Mouse (Mus musculus): Measurements from ENCODE around the gene Usp20. TPM values are rescaled to one million over a fixed set of nuclear protein-coding genes. Genes with fewer than 3 reads are reported as not detected.
A peak's percentile ranks its signal among the peaks of the same experiment; 100 is the strongest.

Usp20 gene
- total and polyA plus RNA-seq, 2 experiments from 2014 or later, result 32.5 to 36.6 TPM

DNA sequence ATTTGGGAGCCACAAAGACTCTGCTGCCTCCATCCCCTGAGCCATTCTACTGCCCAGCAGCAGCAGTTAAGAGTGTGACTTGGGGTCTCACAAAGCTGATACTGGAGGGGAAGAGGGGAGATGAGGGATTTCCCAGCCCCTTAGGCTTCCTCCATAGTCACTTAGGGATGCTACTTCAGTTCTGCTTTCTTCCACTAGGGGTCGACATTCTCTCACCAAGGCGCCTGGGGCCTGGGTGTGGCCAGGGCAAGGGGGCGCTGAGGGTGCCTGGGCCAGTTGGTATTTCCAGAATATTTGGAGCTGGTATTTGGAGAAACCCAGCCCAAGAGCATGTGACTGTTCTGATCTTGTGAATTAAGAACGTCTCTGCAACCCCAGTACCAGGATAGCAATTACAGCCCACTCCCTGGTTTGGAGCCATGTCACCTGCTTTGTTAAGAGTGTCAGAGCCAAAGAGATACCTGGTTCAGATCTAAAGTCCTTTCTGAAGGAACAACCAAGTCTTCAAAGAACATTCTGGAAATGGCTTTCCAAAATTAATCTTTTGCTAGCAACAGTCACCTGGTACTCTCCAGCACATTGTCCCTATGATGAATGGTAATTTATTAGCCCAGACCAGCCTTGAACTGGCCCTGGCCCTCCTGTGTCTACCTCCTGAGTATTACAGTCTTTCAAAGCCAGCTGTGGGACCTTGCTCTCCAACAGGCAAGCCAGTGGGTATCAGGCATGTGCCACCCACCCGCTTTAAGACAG lies 42.7 kb downstream of the Usp20 start:
- H3K4me2 ChIP-seq (ENCODE audit: low read depth, low read length, poor library complexity, severe bottlenecking), result no peak overlapping the region
- H3K36me3 ChIP-seq (ENCODE audit: insufficient read depth, low read length), result peaks cover 47% of the 10 kb centered on the region
- peak; percentile 69 for DNase-seq (ENCODE audit: low spot score)
- no peak overlapping the region for H3K9ac ChIP-seq (replicated peaks; ENCODE audit: low read length, poor library complexity, severe bottlenecking)
- peak; percentile 43 for ATAC-seq (ENCODE audit: low FRiP score)
- WGBS, result 27% methylated on average over 5 of the region's 5 CpGs
- no peaks in the 10 kb centered on the region for H3K9me3 ChIP-seq (ENCODE audit: low read length)
- H3K4me1 ChIP-seq (ENCODE audit: insufficient read depth, low read length), result no peaks in the 10 kb centered on the region
- peak; percentile 92 for TF ChIP-seq CTCF (IDR thresholded peaks at IDR 0.05)
- H3K4me3 ChIP-seq (ENCODE audit: low read depth, low read length), result no peak overlapping the region
- H3K27ac ChIP-seq (ENCODE audit: low read depth, low read length), result no peak overlapping the region
- H3K27me3 ChIP-seq (ENCODE audit: insufficient read depth, low read length), result no peaks in the 10 kb centered on the region

DNA sequence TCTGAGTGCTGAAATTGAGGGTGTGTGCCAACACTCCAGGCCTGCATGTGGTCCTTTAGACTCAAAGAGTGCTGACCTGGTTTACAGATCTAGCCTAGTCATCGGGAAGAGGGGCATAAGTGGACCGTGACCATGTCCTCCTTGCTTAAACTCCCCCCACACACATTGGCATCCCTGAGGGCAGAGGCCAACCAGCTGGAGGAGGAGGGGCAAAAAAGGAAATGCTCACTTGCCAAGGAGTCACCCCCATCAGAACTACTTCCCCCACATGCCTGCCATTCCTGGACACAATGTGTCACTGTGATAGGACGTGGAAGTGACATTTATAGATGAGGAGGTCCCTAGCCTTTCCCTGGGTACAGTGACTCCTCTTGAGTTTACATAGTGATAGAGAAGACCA lies 43.4 kb downstream of the Usp20 start:
- Histone ChIP-seq H3K4me3 (ENCODE audit: low read depth, low read length) (no peak overlapping the region), H3K4me1 (ENCODE audit: insufficient read depth, low read length) (no peaks in the 10 kb centered on the region), H3K36me3 (ENCODE audit: insufficient read depth, low read length) (peaks cover 46% of the 10 kb centered on the region), H3K27me3 (ENCODE audit: insufficient read depth, low read length) (no peaks in the 10 kb centered on the region), H3K27ac (ENCODE audit: low read depth, low read length) (no peak overlapping the region), H3K9ac (replicated peaks; ENCODE audit: low read length, poor library complexity, severe bottlenecking) (no peak overlapping the region), H3K4me2 (ENCODE audit: low read depth, low read length, poor library complexity, severe bottlenecking) (no peak overlapping the region), H3K9me3 (ENCODE audit: low read length) (no peaks in the 10 kb centered on the region)
- ATAC-seq (ENCODE audit: low FRiP score) (no peak), DNase-seq (ENCODE audit: low spot score) (no peak)
- TF ChIP-seq CTCF (IDR thresholded peaks at IDR 0.05), result no peak
- WGBS, result 76% methylated on average over 3 of the region's 3 CpGs

DNA sequence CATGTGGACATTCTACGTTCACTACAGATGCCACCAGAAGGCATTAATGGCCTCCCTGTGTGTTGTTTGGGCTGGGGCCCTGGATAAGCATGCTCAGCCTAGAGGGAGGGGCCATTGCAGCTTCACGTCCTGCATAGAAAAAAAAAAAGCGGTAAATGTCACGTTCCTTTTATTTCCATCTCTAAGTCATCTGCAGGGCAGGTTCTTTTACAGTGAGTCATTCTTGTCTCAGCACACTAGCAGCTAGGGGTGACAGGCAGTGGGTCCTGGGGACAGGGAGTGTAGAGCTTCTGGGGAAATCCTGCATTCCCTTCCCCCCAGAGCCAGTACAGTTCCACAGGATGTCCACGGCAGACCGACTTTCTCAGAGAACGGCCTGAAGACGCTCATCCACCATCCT lies 44.6 kb downstream of the Usp20 start:
- Histone ChIP-seq H3K4me3 (ENCODE audit: low read depth, low read length) (no peak overlapping the region), H3K4me1 (ENCODE audit: insufficient read depth, low read length) (no peaks in the 10 kb centered on the region), H3K9me3 (ENCODE audit: low read length) (no peaks in the 10 kb centered on the region), H3K9ac (replicated peaks; ENCODE audit: low read length, poor library complexity, severe bottlenecking) (no peak overlapping the region), H3K27me3 (ENCODE audit: insufficient read depth, low read length) (no peaks in the 10 kb centered on the region), H3K27ac (ENCODE audit: low read depth, low read length) (no peak overlapping the region), H3K36me3 (ENCODE audit: insufficient read depth, low read length) (peaks cover 44% of the 10 kb centered on the region), H3K4me2 (ENCODE audit: low read depth, low read length, poor library complexity, severe bottlenecking) (no peak overlapping the region)
- WGBS, result 74% methylated on average over 8 of the region's 8 CpGs
- DNase-seq (ENCODE audit: low spot score) (no peak), ATAC-seq (ENCODE audit: low FRiP score) (no peak)
- TF ChIP-seq CTCF (IDR thresholded peaks at IDR 0.05), result no peak

DNA sequence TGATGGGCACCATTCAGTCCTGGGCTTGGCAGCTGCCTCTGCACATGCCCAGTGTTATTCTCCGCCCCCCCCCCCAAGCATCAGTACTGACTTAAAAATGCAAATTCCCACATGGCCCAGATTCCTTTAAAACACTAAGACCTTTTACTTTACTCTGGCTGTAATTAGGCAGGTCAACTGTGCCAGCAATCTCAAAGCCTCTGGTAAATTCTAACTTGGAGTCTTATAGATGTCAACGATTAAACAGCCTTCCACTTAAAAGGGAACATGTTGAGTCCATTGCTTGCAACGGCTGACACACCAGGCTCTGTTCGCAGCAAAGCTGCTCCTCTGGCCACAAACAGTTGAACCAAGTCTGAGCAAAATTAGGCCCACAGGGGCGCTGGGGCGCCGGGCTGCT lies 49.9 kb downstream of the Usp20 start:
- Histone ChIP-seq H3K4me3 (ENCODE audit: low read depth, low read length) (no peak overlapping the region), H3K4me1 (ENCODE audit: insufficient read depth, low read length) (no peaks in the 10 kb centered on the region), H3K27ac (ENCODE audit: low read depth, low read length) (no peak overlapping the region), H3K4me2 (ENCODE audit: low read depth, low read length, poor library complexity, severe bottlenecking) (no peak overlapping the region), H3K9ac (replicated peaks; ENCODE audit: low read length, poor library complexity, severe bottlenecking) (no peak overlapping the region), H3K27me3 (ENCODE audit: insufficient read depth, low read length) (no peaks in the 10 kb centered on the region), H3K36me3 (ENCODE audit: insufficient read depth, low read length) (peaks cover 71% of the 10 kb centered on the region), H3K9me3 (ENCODE audit: low read length) (no peaks in the 10 kb centered on the region)
- WGBS, result 89% methylated on average over 7 of the region's 7 CpGs
- DNase-seq (ENCODE audit: low spot score) (no peak), ATAC-seq (ENCODE audit: low FRiP score) (no peak)
- TF ChIP-seq CTCF (IDR thresholded peaks at IDR 0.05), result no peak

DNA sequence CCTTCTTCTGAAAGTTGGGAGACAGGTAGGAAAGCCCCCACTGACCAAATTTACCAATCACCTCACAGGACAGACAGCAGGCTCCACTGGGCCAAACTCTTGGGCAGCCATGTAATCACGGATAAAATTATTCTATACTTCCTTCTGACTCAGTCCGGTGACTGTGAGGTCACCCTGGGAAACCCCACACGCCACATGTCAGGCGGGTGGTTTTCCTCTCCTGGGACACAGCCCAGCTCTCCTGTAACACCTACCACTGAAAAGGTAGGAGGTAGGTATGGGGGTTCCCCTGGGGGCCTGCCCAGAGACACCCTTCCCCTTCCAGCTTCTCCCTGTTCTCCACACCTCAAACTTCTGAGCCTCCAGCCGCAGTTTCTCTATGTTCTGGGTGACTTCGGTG lies 54.7 kb downstream of the Usp20 start:
- no peak for DNase-seq (ENCODE audit: low spot score)
- Histone ChIP-seq H3K27me3 (ENCODE audit: insufficient read depth, low read length) (no peaks in the 10 kb centered on the region), H3K4me3 (ENCODE audit: low read depth, low read length) (no peak overlapping the region), H3K9ac (replicated peaks; ENCODE audit: low read length, poor library complexity, severe bottlenecking) (no peak overlapping the region), H3K36me3 (ENCODE audit: insufficient read depth, low read length) (peaks cover 63% of the 10 kb centered on the region), H3K4me2 (ENCODE audit: low read depth, low read length, poor library complexity, severe bottlenecking) (no peak overlapping the region), H3K4me1 (ENCODE audit: insufficient read depth, low read length) (no peaks in the 10 kb centered on the region), H3K9me3 (ENCODE audit: low read length) (no peaks in the 10 kb centered on the region), H3K27ac (ENCODE audit: low read depth, low read length) (no peak overlapping the region)
- 97% methylated on average over 6 of the region's 6 CpGs for WGBS
- no peak for ATAC-seq (ENCODE audit: low FRiP score)
- no peak for TF ChIP-seq CTCF (IDR thresholded peaks at IDR 0.05)

DNA sequence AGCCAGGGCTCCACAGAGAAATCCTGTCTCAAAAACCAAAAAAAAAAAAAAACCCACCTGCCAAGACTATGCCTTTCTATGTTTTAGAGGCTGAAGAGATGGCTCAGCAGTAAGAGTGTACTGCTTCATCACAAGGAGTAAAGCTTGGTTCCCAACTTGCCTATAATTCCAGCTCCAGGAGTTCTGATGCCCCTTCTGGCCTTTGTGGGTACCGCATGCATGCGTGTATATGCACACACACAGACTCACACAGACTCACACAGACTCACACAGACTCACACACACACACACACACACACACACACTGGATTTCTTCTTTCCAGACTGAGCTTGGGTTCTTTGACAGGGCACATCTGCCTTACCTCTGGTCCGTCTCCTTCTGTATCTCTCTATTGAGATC lies 58.0 kb downstream of the Usp20 start:
- ATAC-seq (ENCODE audit: low FRiP score) (no peak), DNase-seq (ENCODE audit: low spot score) (no peak)
- no peak overlapping the region for H3K27ac ChIP-seq (ENCODE audit: low read depth, low read length)
- H3K27me3 ChIP-seq (ENCODE audit: insufficient read depth, low read length), result no peaks in the 10 kb centered on the region
- no peak overlapping the region for H3K4me2 ChIP-seq (ENCODE audit: low read depth, low read length, poor library complexity, severe bottlenecking)
- no peak overlapping the region for H3K4me3 ChIP-seq (ENCODE audit: low read depth, low read length)
- H3K9me3 ChIP-seq (ENCODE audit: low read length), result no peaks in the 10 kb centered on the region
- WGBS, result 92% methylated on average over 3 of the region's 3 CpGs
- TF ChIP-seq CTCF (IDR thresholded peaks at IDR 0.05), result no peak
- H3K36me3 ChIP-seq (ENCODE audit: insufficient read depth, low read length), result peaks cover 61% of the 10 kb centered on the region
- no peak overlapping the region for H3K9ac ChIP-seq (replicated peaks; ENCODE audit: low read length, poor library complexity, severe bottlenecking)
- H3K4me1 ChIP-seq (ENCODE audit: insufficient read depth, low read length), result no peaks in the 10 kb centered on the region
